Comparison of ENCODE assay signal across 19 mouse cellular contexts in the genomic region with DNA sequence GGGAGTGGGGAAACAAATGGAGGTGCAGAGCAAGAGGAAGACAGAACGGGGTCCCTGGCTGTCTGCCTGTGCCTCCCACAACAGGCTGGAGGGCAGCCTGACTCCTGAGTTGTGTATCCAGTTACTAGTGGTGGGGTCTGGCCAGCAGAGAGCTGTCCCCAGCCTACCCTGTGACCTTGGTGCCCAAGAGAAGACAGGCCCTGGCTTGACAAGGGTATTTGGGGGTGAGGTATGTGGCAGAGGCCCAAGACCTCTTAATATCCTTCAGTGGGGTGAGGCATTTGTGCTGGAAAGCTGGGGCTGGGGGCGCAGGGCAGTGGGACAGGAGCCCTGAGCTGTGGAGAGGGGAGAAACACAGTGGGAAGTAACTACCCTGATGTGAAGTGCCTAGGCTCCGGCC. TPM values are rescaled to one million over a fixed set of nuclear protein-coding genes. Genes with fewer than 3 reads are reported as not detected.
DNase-seq lines count a peak whose midpoint lies in the region; ATAC-seq lines count a peak whose summit lies in the region.
"Had no signal": no experiment of that assay in that cellular context is flagged by ENCODE, and none has a peak within 500 bp of the region (broad histone marks: within the 10 kb centered on the region; RNA-seq: fewer than 3 reads in every experiment).

No protein-coding gene starts in this region.

- no peak overlapping the region for H3K4me3 ChIP-seq in heart, embryonic 13.5 days
- H3K4me3 ChIP-seq: forebrain, embryonic 13.5 days; hindbrain, embryonic 15.5 days; layer of hippocampus, adult 2 months; limb, embryonic 13.5 days; liver, embryonic 13.5 days had no signal

- H3K4me2 ChIP-seq in heart, embryonic 13.5 days, result no peak overlapping the region
- H3K4me2 ChIP-seq: limb, embryonic 13.5 days; liver, embryonic 13.5 days; midbrain, embryonic 11.5 days had no signal

- no peaks in the 10 kb centered on the region for H3K9me3 ChIP-seq in heart, embryonic 13.5 days
- H3K9me3 ChIP-seq: forebrain, embryonic 13.5 days; hindbrain, embryonic 15.5 days; limb, embryonic 13.5 days; liver, embryonic 13.5 days had no signal

- H3K9ac ChIP-seq in heart, embryonic 13.5 days, result peak overlapping the region; percentile 5; the same call in 1 of the 2 replicates
- H3K9ac ChIP-seq: hindbrain, embryonic 15.5 days; limb, embryonic 13.5 days; liver, embryonic 13.5 days had no signal

- DNase-seq in heart, adult 9 months (ENCODE audit: low spot score in 2 of 2), result peak; percentile 40 to 62
- DNase-seq in heart, postnatal 25 days (ENCODE audit: low spot score), result no peak
- DNase-seq in B cell, adult 2 months, result peak; percentile 23 to 30
- DNase-seq in heart, postnatal 4 days, result peak; percentile 52
- no peak for DNase-seq in ovary, postnatal 14 days (ENCODE audit: low spot score)
- DNase-seq in MN1 (ENCODE audit: low spot score), result no peak
- DNase-seq: adrenal gland, postnatal 25 days; cerebellum, adult 8-10 months; gastrocnemius, postnatal 10 days; layer of hippocampus, postnatal 36 days; liver, embryonic 13.5 days; lung, adult 2 months had no signal

- H3K27ac ChIP-seq in heart, embryonic 13.5 days (replicated peaks), result peak overlapping the region; percentile 0; the same call in 1 of the 2 replicates
- H3K27ac ChIP-seq: forebrain, embryonic 13.5 days; hindbrain, embryonic 15.5 days; limb, embryonic 13.5 days; liver, embryonic 13.5 days had no signal

- peaks cover 91% of the 10 kb centered on the region for H3K36me3 ChIP-seq in heart, embryonic 13.5 days

- WGBS in heart, embryonic 13.5 days, result 78% methylated on average over 3 of the region's 3 CpGs

- H3K27me3 ChIP-seq in heart, embryonic 13.5 days (replicated peaks), result no peaks in the 10 kb centered on the region
- H3K27me3 ChIP-seq: forebrain, embryonic 13.5 days; hindbrain, embryonic 15.5 days; limb, embryonic 13.5 days; liver, embryonic 13.5 days had no signal

- peaks cover 39% of the 10 kb centered on the region for H3K4me1 ChIP-seq in heart, embryonic 13.5 days

- no peak for ATAC-seq in heart, embryonic 13.5 days (ENCODE audit: extremely low read depth, insufficient number of reproducible peaks, low FRiP score, low TSS enrichment)

- intact Hi-C loops in heart, postnatal 25 days (cut with DNase I), result no loop called here

RNA-seq across cellular contexts. Expression of a gene that starts 25.7 kb away (rescaled TPM):
- total RNA-seq in heart, postnatal 25 days (2021), result 1 to 10 TPM; 8.2 to 8.8 TPM
- polyA plus RNA-seq in heart, embryonic 13.5 days (2015; fragmentation: Nextera tagmentation; extraction: Ambion mirVana), result 9.1 and 9.3 TPM in 2 replicates
- total RNA-seq in heart, postnatal 4 days (2021), result 10 to 100 TPM; 12.8 to 13.8 TPM

RNA-seq across cellular contexts. Expression of a gene that starts 26.2 kb away (rescaled TPM):
- total RNA-seq in heart, postnatal 25 days (2021), result 1 to 10 TPM in 1 of 2 experiments, under 1 TPM in 1; 0.73 to 1.4 TPM
- polyA plus RNA-seq in heart, embryonic 13.5 days (2015; fragmentation: Nextera tagmentation; extraction: Ambion mirVana), result 1.9 and 2.8 TPM in 2 replicates
- 1 to 10 TPM; 3.6 to 4.3 TPM for total RNA-seq in heart, postnatal 4 days (2021)
- total RNA-seq: neutrophil, adult 5-6 weeks had no signal

RNA-seq across cellular contexts. Expression of a gene that starts 38.3 kb away (rescaled TPM):
- total RNA-seq in heart, postnatal 25 days (2021), result 100 to 1,000 TPM; 227 to 240 TPM
- 276 and 328 TPM in 2 replicates for polyA plus RNA-seq in heart, embryonic 13.5 days (2015; fragmentation: Nextera tagmentation; extraction: Ambion mirVana)
- 100 to 1,000 TPM; 218 to 233 TPM for total RNA-seq in heart, postnatal 4 days (2021)

RNA-seq across cellular contexts. Expression of a gene that starts 45.9 kb away (rescaled TPM):
- total RNA-seq in heart, postnatal 25 days (2021), result 10 to 100 TPM; 10.2 to 10.3 TPM
- 45.4 and 50.3 TPM in 2 replicates for polyA plus RNA-seq in heart, embryonic 13.5 days (2015; fragmentation: Nextera tagmentation; extraction: Ambion mirVana)
- total RNA-seq in heart, postnatal 4 days (2021), result 10 to 100 TPM; 14.4 to 19.2 TPM

RNA-seq across cellular contexts. Expression of a gene that starts 59.0 kb away (rescaled TPM):
- 10 to 100 TPM in 1 of 2 experiments, 1 to 10 TPM in 1; 9.2 to 10.3 TPM for total RNA-seq in heart, postnatal 25 days (2021)
- 11.3 and 16.9 TPM in 2 replicates for polyA plus RNA-seq in heart, embryonic 13.5 days (2015; fragmentation: Nextera tagmentation; extraction: Ambion mirVana)
- 10 to 100 TPM; 11.0 to 16.2 TPM for total RNA-seq in heart, postnatal 4 days (2021)

Comparison
In these comparisons a context has a peak if more than half of its experiments do, and no peak if none do; other contexts are left out.
1. DNase-seq: peak in heart, adult 9 months (2 of 2), B cell, adult 2 months (2 of 2) and heart, postnatal 4 days (single experiment); none in heart, postnatal 25 days (single experiment), ovary, postnatal 14 days (single experiment) and MN1 (single experiment).